Mouse (Mus musculus) testis, adult 2 months (tissue): ENCODE results near the gene Gpatch4. TPM values are rescaled to one million over a fixed set of nuclear protein-coding genes. Genes with fewer than 3 reads are reported as not detected.
A peak's percentile ranks its signal among the peaks of the same experiment; 100 is the strongest.

ENCODE experiments used
- H3K27ac ChIP-seq: fragments of 200-500 bp; 2 replicates; pipeline ENCODE4 v1.5.1; 2012; ENCODE audit warnings: low read depth, low read length; ENCODE audit not compliant: control insufficient read depth, insufficient read depth
- H3K27me3 ChIP-seq: fragments of 200-500 bp; 2 replicates; pipeline ENCODE4 v1.6.1; 2012; ENCODE audit warnings: mild to moderate bottlenecking, low read length, moderate library complexity; ENCODE audit not compliant: control insufficient read depth, insufficient read depth
- H3K36me3 ChIP-seq: fragments of 200-500 bp; 2 replicates; pipeline ENCODE4 v1.6.1; 2012; ENCODE audit warnings: mild to moderate bottlenecking, low read length; ENCODE audit not compliant: control insufficient read depth, insufficient read depth
- H3K4me1 ChIP-seq: fragments of 200-500 bp; 2 replicates; pipeline ENCODE4 v1.6.1; 2012; ENCODE audit warnings: low read length; ENCODE audit not compliant: control insufficient read depth, insufficient read depth
- H3K4me3 ChIP-seq: fragments of 200-500 bp; 2 replicates; pipeline ENCODE4 v1.5.1; 2012; ENCODE audit warnings: low read depth, mild to moderate bottlenecking, low read length, moderate library complexity, mixed read lengths; ENCODE audit not compliant: control insufficient read depth
- CTCF ChIP-seq: fragments of 200-500 bp; IDR thresholded peaks from 2 replicates; pipeline ENCODE4 v1.5.1; 2012; ENCODE audit warnings: low read depth, mild to moderate bottlenecking, inconsistent platforms, low read length, moderate library complexity; ENCODE audit not compliant: control insufficient read depth, insufficient read depth, insufficient replicate concordance
- POLR2A ChIP-seq: fragments of 200-500 bp; IDR thresholded peaks from 2 replicates; pipeline ENCODE4 v1.6.1; 2012; ENCODE audit warnings: low read depth, mild to moderate bottlenecking, inconsistent platforms, low read length, moderate library complexity; ENCODE audit not compliant: control insufficient read depth
- polyA plus RNA-seq: library from polyadenylated mRNA; depleted of rRNA; stranded (reverse); fragments of >200 nt; gene quantifications from 2 replicates; pipeline ENCODE4 v1.2.3, GENCODE M21; 2012

Gpatch4 gene
- polyA plus RNA-seq, 1 experiment: 6.7 TPM

DNA sequence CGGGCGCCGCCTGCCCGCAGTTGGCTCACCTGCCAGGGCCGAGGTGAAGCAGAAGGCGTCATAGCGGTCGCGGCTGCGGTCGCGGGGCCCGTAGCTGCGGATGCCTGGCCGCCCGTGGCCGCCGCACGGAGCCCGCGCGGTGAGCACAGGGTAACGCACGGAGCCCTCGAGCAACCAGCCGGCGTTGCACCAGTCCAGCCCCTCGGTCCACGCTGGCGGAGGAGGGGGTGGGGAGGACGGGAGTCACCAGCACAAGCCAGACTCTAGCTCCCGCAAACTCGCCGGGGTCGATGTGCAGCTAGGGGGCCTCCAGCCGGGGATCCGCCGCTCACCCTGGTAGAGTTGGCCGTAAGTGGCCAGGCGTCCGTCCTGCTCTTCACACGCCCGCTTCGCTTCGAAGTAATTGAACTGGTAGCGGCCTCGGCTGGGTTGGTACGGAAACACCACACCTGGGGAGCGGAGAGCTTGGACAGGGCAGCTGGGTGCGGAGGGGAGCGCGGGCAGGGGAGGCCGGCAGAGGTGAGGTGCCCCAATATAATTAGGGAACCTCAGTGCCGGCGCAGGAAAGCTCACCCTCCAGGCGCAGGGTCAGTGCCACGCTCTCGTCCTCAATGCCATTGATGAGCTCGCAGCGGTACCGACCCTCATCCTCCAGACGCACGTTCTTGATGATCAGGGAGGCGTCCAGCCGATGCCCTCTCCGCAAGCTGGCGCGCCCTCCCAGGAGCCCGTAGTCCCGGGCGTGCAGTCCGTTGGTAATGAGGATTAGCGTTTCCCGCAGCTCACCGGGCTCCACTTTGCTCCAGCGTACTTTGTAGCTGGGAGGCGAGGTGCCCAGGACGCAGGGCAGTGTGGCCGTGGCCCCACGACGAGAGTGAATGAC, 19.5 kb upstream of the Gpatch4 start:
- no peaks in the 10 kb centered on the region for H3K27me3 ChIP-seq
- peak overlapping the region; percentile 86 for H3K4me3 ChIP-seq
- H3K27ac ChIP-seq: no peak overlapping the region
- peaks cover 17% of the 10 kb centered on the region for H3K4me1 ChIP-seq
- no peak for TF ChIP-seq CTCF
- no peak for TF ChIP-seq POLR2A
- no peaks in the 10 kb centered on the region for H3K36me3 ChIP-seq

DNA sequence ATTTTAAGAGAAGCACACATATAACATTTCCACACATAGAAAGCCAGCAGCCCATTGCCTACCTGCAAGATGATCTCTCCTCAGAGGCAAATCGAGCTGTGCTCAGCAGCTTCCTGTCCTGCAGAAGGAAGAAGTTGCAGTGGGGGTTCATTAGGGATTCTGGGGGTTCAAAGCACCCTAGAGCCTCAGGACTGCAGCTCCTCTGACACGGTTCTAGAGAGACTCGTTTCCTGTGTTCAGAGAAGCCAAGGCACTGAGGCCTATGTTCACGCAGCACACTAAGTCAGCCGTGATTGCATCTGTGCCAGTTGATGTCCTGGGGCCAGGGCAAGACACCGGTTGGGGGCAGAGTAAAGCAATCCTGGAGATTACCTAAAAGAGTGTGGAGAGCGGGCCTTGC, 16.1 kb upstream of the Gpatch4 start:
- H3K4me1 ChIP-seq: peaks cover 20% of the 10 kb centered on the region
- no peak overlapping the region for H3K27ac ChIP-seq
- H3K27me3 ChIP-seq: no peaks in the 10 kb centered on the region
- no peak for TF ChIP-seq POLR2A
- TF ChIP-seq CTCF: no peak
- H3K4me3 ChIP-seq: no peak overlapping the region
- H3K36me3 ChIP-seq: no peaks in the 10 kb centered on the region

DNA sequence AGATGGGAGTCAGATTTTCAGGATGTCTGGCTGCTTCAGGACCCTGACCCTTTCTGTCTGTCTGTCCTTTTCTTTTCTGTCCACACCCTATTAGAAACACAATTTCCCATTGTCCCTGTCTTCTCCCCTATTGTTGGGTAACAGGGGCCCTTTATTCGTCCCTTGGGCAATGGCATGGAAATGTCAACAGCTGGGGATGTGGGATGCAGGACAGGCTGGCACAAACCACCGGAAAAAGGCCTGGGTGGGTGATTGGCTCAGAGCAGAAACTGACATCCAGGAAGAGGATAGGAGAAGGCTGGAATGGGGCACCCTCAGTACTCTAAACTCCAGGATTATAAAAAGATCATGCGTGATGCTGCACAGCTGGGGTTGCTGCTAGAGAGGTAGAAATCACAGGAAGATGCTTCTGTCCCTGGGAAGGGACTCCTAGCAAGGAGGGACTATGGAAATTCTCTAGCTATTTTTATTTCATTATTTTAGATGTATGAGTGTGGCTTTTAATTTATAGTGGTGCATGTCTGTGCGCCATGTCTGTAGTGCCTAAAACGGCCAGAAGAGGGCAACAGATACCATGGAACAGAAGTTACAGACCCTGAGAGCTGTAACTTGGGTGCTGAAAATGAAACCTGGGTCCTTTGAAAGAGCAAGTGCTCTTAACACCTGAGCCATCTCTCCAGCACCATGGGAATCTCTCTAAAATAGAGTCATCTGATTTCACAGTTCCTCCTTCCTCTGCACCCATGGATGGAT, 15.3 kb upstream of the Gpatch4 start, which contains the start of gene Hapln2:
Gene Hapln2, minus strand, starts transcription at position 150 of the 753 bp plus-strand sequence.
- Histone ChIP-seq H3K27me3 (no peaks in the 10 kb centered on the region), H3K4me3 (no peak within 1 kb of the TSS), H3K4me1 (peaks cover 18% of the 10 kb centered on the region), H3K36me3 (no peaks in the 10 kb centered on the region), H3K27ac (no peak within 1 kb of the TSS)
- TF ChIP-seq POLR2A (no peak), CTCF (no peak)

DNA sequence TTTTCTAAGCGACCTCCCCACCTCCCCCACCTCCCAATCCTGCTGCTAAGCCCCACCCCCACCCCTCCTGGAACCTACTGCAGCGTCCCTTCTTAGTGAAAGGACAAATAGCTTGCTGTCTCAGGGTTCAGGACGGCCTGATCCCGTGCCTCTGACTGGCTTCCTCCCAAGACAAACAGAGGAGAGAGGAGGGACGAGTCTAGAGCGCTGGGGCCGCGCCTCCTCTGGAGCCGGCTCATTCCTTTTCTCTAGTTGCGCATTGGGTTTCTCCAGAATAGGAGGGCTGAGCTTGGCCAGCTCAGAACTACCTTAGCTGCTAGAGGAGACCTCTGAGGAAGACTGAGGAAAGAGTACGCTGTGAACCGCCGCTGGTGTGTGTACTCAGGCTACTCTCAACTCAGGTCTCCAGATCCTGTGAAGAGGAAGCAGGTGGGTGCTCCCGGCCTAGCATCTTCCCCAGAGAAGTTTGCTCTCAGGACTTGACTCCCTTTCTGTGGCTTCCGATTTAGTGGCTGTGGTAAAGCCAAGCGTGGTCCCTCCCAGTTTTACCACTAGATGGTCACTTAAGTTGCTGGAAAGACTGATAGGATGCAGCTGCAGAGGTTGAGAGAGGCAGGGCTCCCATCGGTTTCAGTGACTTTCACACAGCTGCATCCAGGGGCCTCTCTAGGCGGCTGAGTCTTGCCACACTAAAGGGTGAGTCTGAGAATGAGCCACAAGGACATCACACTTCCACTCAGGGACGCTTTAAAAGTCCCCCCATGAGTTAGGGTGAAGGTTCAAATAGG, 12.1 kb upstream of the Gpatch4 start:
- H3K27me3 ChIP-seq: no peaks in the 10 kb centered on the region
- peaks cover 6% of the 10 kb centered on the region; the same call in 1 of the 2 replicates for H3K4me1 ChIP-seq
- H3K27ac ChIP-seq: no peak overlapping the region
- TF ChIP-seq CTCF (no peak), POLR2A (no peak)
- no peaks in the 10 kb centered on the region for H3K36me3 ChIP-seq
- no peak overlapping the region; the same call in 1 of the 2 replicates for H3K4me3 ChIP-seq

DNA sequence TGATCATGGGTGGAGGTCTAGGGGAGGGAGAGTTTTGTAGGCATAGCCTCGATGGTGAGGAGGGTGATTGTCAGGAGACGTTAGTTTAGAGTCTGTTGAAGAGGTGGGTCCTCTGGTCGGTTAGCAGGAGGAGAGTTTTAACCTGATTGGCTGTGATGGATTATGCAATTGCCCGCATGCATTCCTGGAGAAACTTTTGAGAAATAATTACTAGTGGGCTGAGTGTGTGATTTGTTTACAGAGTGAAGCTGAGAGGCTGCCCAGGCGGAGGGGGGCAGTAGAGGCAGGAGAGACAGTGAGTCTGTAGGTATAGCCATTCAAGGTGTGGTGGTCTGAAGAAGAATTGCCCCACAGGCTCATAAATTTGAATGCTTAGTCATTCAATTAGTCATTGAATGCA, 9.4 kb upstream of the Gpatch4 start:
- TF ChIP-seq POLR2A (no peak), CTCF (no peak)
- Histone ChIP-seq H3K36me3 (no peaks in the 10 kb centered on the region), H3K4me1 (peaks cover 6% of the 10 kb centered on the region; the same call in 1 of the 2 replicates), H3K27me3 (no peaks in the 10 kb centered on the region), H3K27ac (no peak overlapping the region), H3K4me3 (no peak overlapping the region)

DNA sequence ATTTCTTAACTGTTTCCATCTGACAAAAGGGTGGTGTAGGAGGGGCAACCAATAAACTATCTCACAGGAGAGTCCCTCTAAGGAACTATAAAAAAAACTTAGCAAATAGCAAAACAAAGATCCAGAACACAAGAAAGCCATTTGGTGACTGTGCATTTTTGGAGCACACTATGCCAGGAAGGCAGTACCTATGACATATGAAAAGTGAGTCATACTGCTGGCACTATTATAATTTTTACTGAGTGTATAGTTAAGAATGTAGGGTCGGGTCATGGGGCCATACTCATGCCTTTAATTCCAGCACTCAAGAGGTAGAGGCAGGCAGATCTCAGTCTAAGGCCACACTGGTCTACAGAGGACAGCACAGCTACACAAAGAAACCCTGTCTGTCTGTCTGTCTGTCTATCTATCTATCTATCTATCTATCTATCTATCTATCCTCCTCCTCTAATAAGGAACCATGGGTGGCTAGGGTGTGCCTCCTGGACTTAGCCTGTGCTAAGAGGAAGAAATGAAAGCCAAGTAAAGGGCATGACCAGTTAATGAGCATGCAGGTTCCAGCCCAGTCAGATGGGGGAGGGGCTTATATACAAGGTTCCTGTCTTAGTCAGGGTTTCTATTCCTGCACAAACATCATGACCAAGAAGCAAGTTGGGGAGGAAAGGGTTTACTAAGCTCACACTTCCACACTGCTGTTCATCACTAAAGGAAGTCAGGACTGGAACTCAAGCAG, 7.2 kb upstream of the Gpatch4 start:
- H3K36me3 ChIP-seq: no peaks in the 10 kb centered on the region
- H3K4me3 ChIP-seq: no peak overlapping the region
- no peaks in the 10 kb centered on the region for H3K27me3 ChIP-seq
- peaks cover 5% of the 10 kb centered on the region; the same call in 1 of the 2 replicates for H3K4me1 ChIP-seq
- H3K27ac ChIP-seq: no peak overlapping the region
- no peak for TF ChIP-seq CTCF
- TF ChIP-seq POLR2A: no peak

DNA sequence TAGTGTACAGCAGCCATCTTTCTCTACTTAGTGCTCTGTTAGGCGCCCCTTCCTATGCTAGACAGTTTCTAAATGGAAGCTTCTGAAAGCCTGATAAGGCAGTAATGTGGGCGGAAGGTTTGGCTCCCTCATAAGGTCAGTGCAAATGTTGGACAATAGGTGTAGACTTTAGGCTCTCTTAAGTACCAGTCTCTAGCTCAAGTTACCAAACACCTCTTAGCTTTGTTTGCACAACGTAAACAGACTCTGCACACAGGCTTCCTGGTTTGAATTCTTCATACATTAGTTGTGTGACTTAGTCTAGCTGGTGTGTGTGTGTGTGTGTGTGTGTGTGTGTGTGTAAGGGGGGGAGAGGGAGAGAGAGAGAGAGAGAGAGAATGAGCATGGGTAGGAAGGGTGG, 6.6 kb downstream of the Gpatch4 start:
- Histone ChIP-seq H3K36me3 (no peaks in the 10 kb centered on the region; the same call in none of the 2 replicates), H3K4me3 (no peak overlapping the region), H3K4me1 (no peaks in the 10 kb centered on the region), H3K27me3 (no peaks in the 10 kb centered on the region), H3K27ac (no peak overlapping the region)
- no peak for TF ChIP-seq CTCF
- no peak for TF ChIP-seq POLR2A
